Mouse (Mus musculus) small intestine, adult 2 months (tissue): ENCODE measurements at regions not wholly inside any gene's neighbourhood (a gene's known extent, or its start where the extent isn't known, plus 50 kb on each side); places are given as distances from the start of the nearest gene placed in this dataset.

Experiments
- H3K27ac ChIP-seq: fragments of 200-500 bp; 2 replicates; pipeline ENCODE4 v1.5.1; 2012; ENCODE audit warnings: low read depth, low read length, control low read depth, inconsistent platforms; ENCODE audit not compliant: insufficient read depth
- H3K27me3 ChIP-seq: fragments of 200-500 bp; 2 replicates; pipeline ENCODE4 v1.6.1; 2012; ENCODE audit warnings: mild to moderate bottlenecking, moderate library complexity, low read length, inconsistent platforms; ENCODE audit not compliant: control insufficient read depth, insufficient read depth
- H3K36me3 ChIP-seq: fragments of 200-500 bp; 2 replicates; pipeline ENCODE4 v1.6.1; 2012; ENCODE audit warnings: mild to moderate bottlenecking, low read length, control low read depth, inconsistent platforms; ENCODE audit not compliant: control insufficient read depth, insufficient read depth
- H3K4me1 ChIP-seq: fragments of 200-500 bp; 2 replicates; pipeline ENCODE4 v1.6.1; 2012; ENCODE audit warnings: low read length, inconsistent platforms, mixed read lengths; ENCODE audit not compliant: control insufficient read depth, insufficient read depth, insufficient read length
- H3K4me3 ChIP-seq: fragments of 200-500 bp; 2 replicates; pipeline ENCODE4 v1.5.1; 2012; ENCODE audit warnings: low read depth, mild to moderate bottlenecking, control low read depth, inconsistent platforms, low read length, moderate library complexity
- CTCF ChIP-seq: fragments of 200-500 bp; IDR thresholded peaks from 2 replicates; pipeline ENCODE4 v1.5.1; 2012; ENCODE audit warnings: low read depth, mild to moderate bottlenecking, control low read depth, inconsistent platforms, low read length, moderate library complexity, mixed read lengths; ENCODE audit not compliant: insufficient replicate concordance, insufficient read length; ENCODE audit errors: extremely low read depth
- POLR2A ChIP-seq: fragments of 200-500 bp; IDR thresholded peaks from 2 replicates; pipeline ENCODE4 v1.6.1; 2012; ENCODE audit warnings: low read depth, mild to moderate bottlenecking, control low read depth, inconsistent platforms, low read length, moderate library complexity
- WGBS: fragments of 180-500 bp; shearing (Covaris S2); methylation state at CpG from one replicate; pipeline ENCODE4 v1.1.7; 2018; 5-methylcytosine and 5-hydroxymethylcytosine counted together

DNA sequence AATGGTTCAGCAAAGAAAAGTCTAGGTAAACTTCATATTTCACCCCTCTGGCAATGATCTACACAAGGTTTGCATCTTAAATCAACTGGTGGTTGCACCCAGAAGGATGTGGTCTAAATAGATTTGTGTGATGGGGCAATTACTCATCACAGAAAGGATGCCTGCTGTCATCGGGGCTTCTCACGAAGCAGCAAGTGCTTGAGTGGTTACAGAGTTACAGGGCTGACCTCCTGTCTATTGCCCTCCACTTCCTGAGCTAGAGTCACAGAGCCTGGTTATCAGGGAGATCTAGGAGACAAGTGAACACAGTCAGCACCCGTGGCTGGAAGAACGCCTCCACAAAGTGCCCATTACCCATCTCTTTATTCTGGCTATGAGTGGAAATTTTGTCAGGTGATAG is 203.9 kb upstream of the Slc24a2 start:
- H3K4me1 ChIP-seq = no peaks in the 10 kb centered on the region
- H3K27ac ChIP-seq = no peak overlapping the region
- no peaks in the 10 kb centered on the region for H3K27me3 ChIP-seq
- H3K4me3 ChIP-seq = no peak overlapping the region
- TF ChIP-seq POLR2A (no peak), CTCF (no peak)
- H3K36me3 ChIP-seq = no peaks in the 10 kb centered on the region
- WGBS = 52% methylated on average over 4 of the region's 4 CpGs

DNA sequence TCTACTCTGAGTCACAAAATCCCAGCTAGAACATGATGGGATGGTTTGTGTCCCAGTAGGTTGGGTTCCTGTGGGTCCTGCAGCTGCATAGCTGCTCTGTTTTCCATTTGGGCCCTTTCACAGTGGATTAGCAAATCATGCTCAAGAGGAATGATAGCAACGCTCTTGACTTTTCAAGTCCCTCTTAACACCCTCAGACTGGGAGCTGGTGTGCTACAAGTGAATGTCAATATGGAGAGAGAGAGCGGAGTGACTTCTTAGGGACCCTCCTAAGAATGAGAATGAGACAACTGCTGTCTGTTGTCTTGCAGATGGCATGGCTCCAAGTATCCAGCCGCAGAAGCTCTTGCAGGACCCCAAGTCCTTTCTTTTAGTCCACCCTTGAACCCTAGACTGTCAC is 198.1 kb upstream of the Slc24a2 start:
- 83% methylated on average over 3 of the region's 3 CpGs for WGBS
- H3K27me3 ChIP-seq = no peaks in the 10 kb centered on the region
- no peaks in the 10 kb centered on the region for H3K4me1 ChIP-seq
- TF ChIP-seq CTCF = no peak
- no peak for TF ChIP-seq POLR2A
- H3K36me3 ChIP-seq = no peaks in the 10 kb centered on the region
- H3K4me3 ChIP-seq = no peak overlapping the region
- no peak overlapping the region for H3K27ac ChIP-seq

DNA sequence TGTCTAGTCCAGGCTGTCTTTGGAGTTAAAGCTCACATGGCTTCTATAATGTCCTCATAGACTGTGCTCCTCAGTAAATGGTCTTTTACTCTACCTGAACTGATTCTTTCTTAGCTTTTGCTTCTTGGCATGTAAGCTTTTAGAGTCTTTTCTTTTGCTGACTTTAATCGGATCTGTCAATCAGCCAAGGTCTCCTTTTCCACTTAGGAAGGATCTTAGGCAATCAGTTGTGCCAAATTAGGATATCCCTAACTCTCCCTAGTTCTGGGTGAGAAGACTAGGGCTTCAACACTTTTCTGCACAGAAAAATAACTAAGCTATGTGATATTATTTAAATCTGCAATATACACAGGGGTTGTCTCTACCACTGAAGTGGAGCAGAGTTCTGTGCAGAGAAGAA is 193.8 kb upstream of the Slc24a2 start:
- H3K27me3 ChIP-seq = no peaks in the 10 kb centered on the region
- no peak overlapping the region for H3K27ac ChIP-seq
- WGBS = 88% methylated on average over 1 of the region's 1 CpGs
- H3K4me1 ChIP-seq = no peaks in the 10 kb centered on the region
- no peak overlapping the region for H3K4me3 ChIP-seq
- no peaks in the 10 kb centered on the region for H3K36me3 ChIP-seq
- TF ChIP-seq CTCF (no peak), POLR2A (no peak)

DNA sequence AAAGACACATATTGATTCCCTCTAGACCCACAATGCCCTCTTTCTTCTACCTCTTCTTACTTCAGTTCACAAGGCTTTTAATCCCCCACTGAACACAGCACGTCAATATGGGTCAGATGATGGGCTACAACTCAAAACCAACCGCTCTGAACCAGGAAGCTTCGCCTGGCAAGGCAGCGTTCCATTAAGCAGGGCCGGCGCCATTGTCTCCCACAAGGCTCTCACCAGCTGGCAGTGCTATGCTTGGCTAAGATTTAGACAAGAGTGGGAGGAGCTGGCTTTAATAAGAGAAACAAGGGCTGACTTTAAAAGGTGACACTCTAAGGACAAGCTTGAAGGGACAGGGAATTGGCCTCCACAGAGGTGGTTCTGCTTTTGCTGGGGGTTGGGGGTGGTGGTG is 192.3 kb upstream of the Slc24a2 start:
- 82% methylated on average over 6 of the region's 6 CpGs for WGBS
- H3K4me1 ChIP-seq = no peaks in the 10 kb centered on the region
- TF ChIP-seq CTCF (no peak), POLR2A (no peak)
- H3K4me3 ChIP-seq = no peak overlapping the region
- H3K27me3 ChIP-seq = no peaks in the 10 kb centered on the region
- H3K27ac ChIP-seq = no peak overlapping the region
- no peaks in the 10 kb centered on the region for H3K36me3 ChIP-seq

DNA sequence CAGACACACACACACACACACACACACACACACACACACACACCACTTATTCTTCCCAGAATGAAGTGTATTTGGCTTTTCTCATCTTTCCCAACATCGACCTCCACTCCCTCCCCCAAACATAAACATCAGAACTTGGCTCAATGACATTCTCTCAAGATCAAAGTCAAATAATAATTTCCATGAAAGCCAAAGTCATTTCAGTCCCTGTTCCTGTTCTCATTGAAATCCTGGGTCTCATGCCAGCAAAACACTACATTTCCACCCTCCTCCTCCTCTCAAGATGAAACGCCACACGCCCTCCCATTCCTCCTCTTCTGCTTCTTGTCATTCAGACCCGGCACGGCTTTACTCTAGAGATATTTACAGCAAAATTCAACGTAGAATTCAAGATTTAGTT is 173.1 kb upstream of the Slc24a2 start:
- WGBS = 55% methylated on average over 6 of the region's 6 CpGs
- no peak overlapping the region for H3K4me3 ChIP-seq

DNA sequence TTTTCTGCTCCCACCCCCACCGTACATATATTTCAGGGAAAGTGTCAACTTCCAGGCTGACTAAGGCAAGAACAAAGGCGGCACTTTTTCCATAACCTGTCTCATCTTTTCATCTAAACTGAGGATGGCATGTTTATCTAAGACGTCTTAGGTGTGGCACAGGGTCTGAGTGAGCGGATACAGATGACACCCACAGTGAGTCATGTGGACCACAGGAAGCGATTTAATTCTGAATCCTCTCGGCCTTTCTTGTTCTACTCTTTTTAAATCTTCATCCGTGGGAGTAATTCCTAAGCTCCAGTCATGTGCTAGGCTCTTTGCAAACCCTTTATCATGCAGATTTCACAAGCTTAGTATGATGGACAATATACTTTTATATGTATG is 171.9 kb upstream of the Slc24a2 start:
- whole genome bisulfite sequencing = 73% methylated on average over 7 of the region's 7 CpGs
- Histone ChIP-seq H3K36me3 (no peaks in the 10 kb centered on the region), H3K4me1 (no peaks in the 10 kb centered on the region), H3K27me3 (no peaks in the 10 kb centered on the region), H3K4me3 (no peak overlapping the region), H3K27ac (no peak overlapping the region)
- TF ChIP-seq CTCF = no peak

More for the DNA sequence above, 173.1 kb upstream of the Slc24a2 start:
- Histone ChIP-seq H3K36me3 (no peaks in the 10 kb centered on the region), H3K4me1 (no peaks in the 10 kb centered on the region), H3K27me3 (no peaks in the 10 kb centered on the region), H3K27ac (no peak overlapping the region)
- TF ChIP-seq CTCF (no peak), POLR2A (no peak)

DNA sequence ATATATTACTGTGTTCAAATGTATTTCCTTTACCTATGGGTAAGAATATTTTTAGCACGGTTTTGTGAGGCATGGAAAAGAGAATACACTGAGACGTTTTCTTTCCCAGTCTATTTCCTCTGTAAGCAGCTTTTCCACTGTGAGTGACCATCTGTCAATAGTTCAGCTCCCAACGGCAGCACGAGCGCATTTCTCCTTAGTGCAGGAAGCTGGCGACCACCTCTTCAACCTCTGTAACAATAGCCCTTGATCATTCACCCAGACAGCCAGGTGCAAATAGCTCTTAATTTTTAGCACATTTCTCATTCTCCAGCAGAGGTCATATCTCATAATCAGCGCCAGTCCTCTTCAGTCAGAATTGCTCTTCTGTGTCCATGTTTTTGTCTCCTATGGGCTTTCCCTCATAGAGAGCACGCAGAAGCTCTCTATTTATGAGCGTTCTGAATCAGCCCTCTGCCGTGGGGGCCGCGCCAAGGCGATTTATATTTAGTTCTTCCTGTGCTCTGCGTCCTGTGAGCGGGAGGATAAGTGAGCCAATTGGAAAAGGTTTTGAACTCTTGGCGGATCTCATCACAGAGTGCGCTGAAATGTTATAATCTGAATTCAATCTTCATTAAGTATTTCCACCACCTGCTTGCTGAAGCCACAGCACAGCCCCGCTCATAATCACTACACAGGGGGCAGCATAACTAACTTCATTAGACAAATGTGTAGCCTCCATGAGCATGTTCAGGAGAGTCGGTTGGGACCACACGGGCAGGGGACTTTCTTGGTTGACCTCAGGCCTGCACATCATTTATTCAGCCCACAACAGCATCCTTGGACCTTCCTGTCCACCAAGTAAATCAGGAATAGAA is 171.3 kb upstream of the Slc24a2 start:
- H3K27ac ChIP-seq = no peak overlapping the region
- no peaks in the 10 kb centered on the region for H3K27me3 ChIP-seq
- no peaks in the 10 kb centered on the region for H3K4me1 ChIP-seq
- WGBS = 50% methylated on average over 20 of the region's 20 CpGs
- no peaks in the 10 kb centered on the region for H3K36me3 ChIP-seq
- TF ChIP-seq CTCF = no peak
- TF ChIP-seq POLR2A = no peak
- H3K4me3 ChIP-seq = no peak overlapping the region

DNA sequence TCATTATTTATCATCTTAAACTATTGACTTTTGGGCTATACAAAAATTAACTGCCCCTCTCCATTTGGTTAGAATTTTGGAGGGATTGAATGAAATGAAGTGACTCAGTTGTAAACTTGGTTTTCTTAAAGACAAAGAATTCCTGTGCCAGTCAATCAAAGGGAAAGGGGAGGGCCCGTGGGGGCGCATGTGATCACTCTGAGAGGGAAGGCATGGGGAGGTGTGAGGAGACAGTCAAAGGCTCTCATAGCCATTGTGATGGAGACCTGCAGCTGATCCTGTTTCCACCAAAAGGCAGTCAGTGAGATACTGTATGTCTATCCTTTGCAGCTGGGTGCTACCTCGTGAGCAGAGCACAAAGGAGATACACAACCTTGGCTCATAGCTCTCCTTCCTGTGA is 156.6 kb upstream of the Slc24a2 start:
- TF ChIP-seq CTCF (no peak), POLR2A (no peak)
- Histone ChIP-seq H3K4me3 (no peak overlapping the region), H3K4me1 (no peaks in the 10 kb centered on the region), H3K27ac (no peak overlapping the region), H3K27me3 (no peaks in the 10 kb centered on the region), H3K36me3 (no peaks in the 10 kb centered on the region)
- WGBS = 86% methylated on average over 3 of the region's 3 CpGs
